Mouse (Mus musculus): ENCODE results near the gene Olfr1028. TPM values are rescaled to one million over a fixed set of nuclear protein-coding genes. Genes with fewer than 3 reads are reported as not detected.

Gene Olfr1028
- total RNA-seq (2014; fragmentation: Nextera tagmentation) (not detected in 2 replicates), total RNA-seq (2017) (not detected in 2 replicates)

DNA sequence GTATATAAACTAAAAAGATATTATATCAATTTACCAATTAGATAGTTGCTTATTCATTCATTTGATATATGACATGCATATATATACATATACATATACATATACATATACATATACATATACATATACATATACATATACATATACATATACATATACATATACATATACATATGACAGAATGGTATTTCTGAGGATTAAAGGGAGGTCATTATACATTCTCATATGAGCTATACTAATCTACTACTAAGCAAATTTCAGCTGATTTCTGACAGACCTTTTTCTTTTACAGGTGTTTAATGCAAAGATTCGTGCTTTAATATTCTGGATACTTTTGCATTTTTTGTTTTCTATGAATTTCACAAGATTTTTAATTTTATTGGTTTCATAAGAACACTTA is at the start of gene Olfr1028:
TSS of gene Olfr1028 (plus strand) at position 301 of the 400 bp plus-strand sequence.
- no peak for ATAC-seq (replicated peaks; ENCODE audit: poor library complexity, severe bottlenecking)

DNA sequence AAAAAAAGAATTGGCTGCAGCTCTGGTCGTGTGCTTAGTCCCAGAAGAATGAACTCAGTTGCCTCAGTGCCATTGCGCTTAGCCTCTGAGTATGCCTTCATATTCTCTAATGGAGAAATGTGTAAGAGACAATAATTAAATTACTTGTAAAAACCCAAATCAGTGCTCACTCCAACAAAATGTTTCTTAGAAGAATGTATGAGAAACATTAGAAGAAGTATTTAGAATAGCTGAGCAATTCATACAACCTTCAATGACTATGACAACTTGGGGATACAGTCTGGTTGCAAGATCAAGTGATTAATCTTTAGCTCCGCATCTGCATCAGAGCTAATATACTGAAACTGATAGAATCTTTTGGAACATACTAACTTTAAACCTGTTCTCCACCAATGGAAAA is 45.3 kb upstream of the Olfr1028 start, which contains the start of gene Olfr1024:
TSS of gene Olfr1024 (minus strand) at position 101 of the 400 bp plus-strand sequence.
- ATAC-seq (replicated peaks; ENCODE audit: poor library complexity, severe bottlenecking): no peak

DNA sequence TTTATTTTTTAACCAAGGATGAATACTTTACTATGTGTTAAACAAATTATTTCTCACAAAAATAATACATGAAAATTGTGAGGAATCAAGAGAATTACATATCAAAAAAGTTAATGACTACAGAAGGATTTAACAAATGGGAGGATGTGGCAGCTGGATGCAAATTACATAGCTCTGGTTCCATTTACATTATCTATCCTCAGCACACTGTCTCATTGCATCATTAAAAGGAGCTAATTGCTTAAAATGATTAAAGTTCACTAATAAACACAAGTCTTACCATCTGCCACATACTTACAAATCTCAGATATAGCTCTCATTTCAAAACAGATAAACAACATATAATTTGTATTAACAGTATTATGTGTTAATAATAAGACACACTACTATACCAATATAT is 37.0 kb upstream of the Olfr1028 start:
- no peak for ATAC-seq (replicated peaks; ENCODE audit: poor library complexity, severe bottlenecking)

- no peak for ATAC-seq (replicated peaks; ENCODE audit: poor library complexity, severe bottlenecking)
These were observed 35.3 kb upstream of the Olfr1028 start, which contains the start of gene Olfr1025-ps1 for GRCm38 (mm10) chr2:85914893-85915292. Gene Olfr1025-ps1 (plus strand): TSS chr2:85915193.

DNA sequence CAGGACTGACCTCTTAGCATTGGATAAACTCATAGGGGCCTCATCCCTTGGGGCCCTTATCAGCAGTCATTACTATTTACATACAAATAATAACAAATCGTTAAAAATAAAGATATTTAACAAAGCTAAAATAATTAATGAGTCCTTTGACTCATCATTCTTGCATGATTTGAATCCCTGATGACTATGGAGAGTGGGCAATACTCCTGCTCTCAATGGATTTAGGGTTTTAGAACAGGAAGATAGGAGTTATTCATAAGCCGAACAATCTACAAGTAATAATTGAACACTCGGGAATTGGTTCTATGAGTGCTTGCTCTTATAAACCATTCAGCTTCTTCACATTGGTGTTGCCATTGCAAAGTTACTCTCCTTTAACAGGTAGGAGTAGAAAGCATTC is 29.0 kb upstream of the Olfr1028 start, which contains the start of gene Olfr1026:
TSS of gene Olfr1026 (plus strand) at position 301 of the 400 bp plus-strand sequence.
- no peak for ATAC-seq (replicated peaks; ENCODE audit: poor library complexity, severe bottlenecking)

GRCm38 (mm10) chr2:85973595-85973994 is 23.4 kb downstream of the Olfr1028 start, which contains the start of gene Olfr1029:
Gene Olfr1029 (plus strand): TSS chr2:85973895.
- no peak for ATAC-seq (replicated peaks; ENCODE audit: poor library complexity, severe bottlenecking)

DNA sequence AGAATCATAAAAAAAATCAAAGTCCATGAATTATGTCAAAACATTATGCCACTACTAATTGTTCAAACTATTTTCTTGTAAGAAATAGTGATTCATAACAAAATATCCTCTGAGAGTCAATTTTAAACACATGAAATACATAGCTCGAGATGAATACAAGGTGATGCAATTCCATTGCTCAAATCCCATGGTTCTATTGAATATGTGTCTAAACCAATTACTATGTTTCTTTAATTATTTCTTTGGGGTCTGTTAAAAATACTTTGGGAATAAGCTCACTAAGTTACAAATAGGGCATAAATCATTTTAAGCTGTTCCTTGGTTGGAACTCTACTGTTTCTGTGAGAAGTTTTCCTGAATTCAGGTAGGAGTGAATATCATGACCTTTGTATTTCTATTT is 28.7 kb downstream of the Olfr1028 start, which contains the start of gene Olfr1030:
TSS of gene Olfr1030 (plus strand) at position 301 of the 400 bp plus-strand sequence.
- ATAC-seq (replicated peaks; ENCODE audit: poor library complexity, severe bottlenecking): no peak

DNA sequence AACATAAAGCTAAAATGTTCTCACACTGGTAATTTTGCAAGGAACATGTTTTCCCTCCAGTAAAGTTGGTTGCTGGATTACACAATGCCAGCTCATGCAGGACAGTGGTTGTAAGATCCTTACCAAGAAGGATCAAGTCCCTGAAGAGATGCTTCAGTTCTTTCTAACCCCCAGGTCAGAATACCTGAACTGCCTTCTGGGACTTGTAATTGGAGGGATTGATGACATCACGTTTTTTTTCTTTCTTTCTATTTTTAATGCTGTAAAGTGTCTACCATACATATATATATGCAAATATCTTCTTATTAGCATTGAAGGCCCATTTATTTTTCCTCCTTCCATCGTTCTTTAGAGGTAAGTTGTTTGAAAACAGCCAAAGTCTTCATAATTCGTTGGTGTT is 39.8 kb downstream of the Olfr1028 start, which contains the start of gene Olfr1031:
TSS of gene Olfr1031 (plus strand) at position 301 of the 400 bp plus-strand sequence.
- no peak for ATAC-seq (replicated peaks; ENCODE audit: poor library complexity, severe bottlenecking)

Other genes starting within 250 kb of the Olfr1028 start
- not detected in 2 replicates for gene Olfr1009, start 235.0 kb upstream of the Olfr1028 start, total RNA-seq (2014; fragmentation: Nextera tagmentation)
- gene Olfr1009, start 235.0 kb upstream of the Olfr1028 start, total RNA-seq (2017): not detected in 2 replicates
- gene Olfr1012, start 187.7 kb upstream of the Olfr1028 start, total RNA-seq (2014; fragmentation: Nextera tagmentation): not detected in 2 replicates
- not detected in 2 replicates for gene Olfr1012, start 187.7 kb upstream of the Olfr1028 start, total RNA-seq (2017)
- gene Olfr1013, start 183.3 kb upstream of the Olfr1028 start, total RNA-seq (2014; fragmentation: Nextera tagmentation): not detected in 2 replicates
- gene Olfr1013, start 183.3 kb upstream of the Olfr1028 start, total RNA-seq (2017): not detected in 2 replicates
- gene Olfr1014, start 177.7 kb upstream of the Olfr1028 start, total RNA-seq (2014; fragmentation: Nextera tagmentation): not detected in 2 replicates
- not detected in 2 replicates for gene Olfr1014, start 177.7 kb upstream of the Olfr1028 start, total RNA-seq (2017)
- gene Olfr1015, start 168.4 kb upstream of the Olfr1028 start, total RNA-seq (2014; fragmentation: Nextera tagmentation): not detected in 2 replicates
- not detected in 2 replicates for gene Olfr1015, start 168.4 kb upstream of the Olfr1028 start, total RNA-seq (2017)
- not detected in 2 replicates for gene Olfr1016, start 147.9 kb upstream of the Olfr1028 start, total RNA-seq (2014; fragmentation: Nextera tagmentation)
- gene Olfr1016, start 147.9 kb upstream of the Olfr1028 start, total RNA-seq (2017): not detected in 2 replicates
- gene Olfr1018, start 132.0 kb upstream of the Olfr1028 start, total RNA-seq (2014; fragmentation: Nextera tagmentation): not detected in 2 replicates
- not detected in 2 replicates for gene Olfr1018, start 132.0 kb upstream of the Olfr1028 start, total RNA-seq (2017)
- gene Olfr1019, start 105.0 kb upstream of the Olfr1028 start, total RNA-seq (2014; fragmentation: Nextera tagmentation): not detected in 2 replicates
- gene Olfr1019, start 105.0 kb upstream of the Olfr1028 start, total RNA-seq (2017): not detected in 2 replicates
- not detected in 2 replicates for gene Olfr1020, start 103.4 kb upstream of the Olfr1028 start, total RNA-seq (2014; fragmentation: Nextera tagmentation)
- gene Olfr1020, start 103.4 kb upstream of the Olfr1028 start, total RNA-seq (2017): not detected in 2 replicates
- not detected in 2 replicates for gene Olfr1022, start 81.8 kb upstream of the Olfr1028 start, total RNA-seq (2014; fragmentation: Nextera tagmentation)
- not detected in 2 replicates for gene Olfr1022, start 81.8 kb upstream of the Olfr1028 start, total RNA-seq (2017)
- not detected in 2 replicates for gene Olfr1023, start 64.8 kb upstream of the Olfr1028 start, total RNA-seq (2014; fragmentation: Nextera tagmentation)
- not detected in 2 replicates for gene Olfr1023, start 64.8 kb upstream of the Olfr1028 start, total RNA-seq (2017)
- not detected in 2 replicates for gene Olfr1024, start 45.4 kb upstream of the Olfr1028 start, total RNA-seq (2014; fragmentation: Nextera tagmentation)
- gene Olfr1024, start 45.4 kb upstream of the Olfr1028 start, total RNA-seq (2017): not detected in 2 replicates
- not detected in 2 replicates for gene Olfr1025-ps1, start 35.2 kb upstream of the Olfr1028 start, total RNA-seq (2014; fragmentation: Nextera tagmentation)
- not detected in 2 replicates for gene Olfr1025-ps1, start 35.2 kb upstream of the Olfr1028 start, total RNA-seq (2017)
- gene Olfr1026, start 28.9 kb upstream of the Olfr1028 start, total RNA-seq (2014; fragmentation: Nextera tagmentation): not detected in 2 replicates
- gene Olfr1026, start 28.9 kb upstream of the Olfr1028 start, total RNA-seq (2017): not detected in 2 replicates
- not detected in 2 replicates for gene Olfr1029, start 23.5 kb downstream of the Olfr1028 start, total RNA-seq (2014; fragmentation: Nextera tagmentation)
- not detected in 2 replicates for gene Olfr1029, start 23.5 kb downstream of the Olfr1028 start, total RNA-seq (2017)
- gene Olfr1030, start 28.8 kb downstream of the Olfr1028 start, total RNA-seq (2014; fragmentation: Nextera tagmentation): not detected in 2 replicates
- gene Olfr1030, start 28.8 kb downstream of the Olfr1028 start, total RNA-seq (2017): not detected in 2 replicates
- not detected in 2 replicates for gene Olfr1031, start 39.9 kb downstream of the Olfr1028 start, total RNA-seq (2014; fragmentation: Nextera tagmentation)
- gene Olfr1031, start 39.9 kb downstream of the Olfr1028 start, total RNA-seq (2017): not detected in 2 replicates
- gene Olfr1032, start 55.1 kb downstream of the Olfr1028 start, total RNA-seq (2014; fragmentation: Nextera tagmentation): not detected in 2 replicates
- not detected in 2 replicates for gene Olfr1032, start 55.1 kb downstream of the Olfr1028 start, total RNA-seq (2017)
- gene Olfr1033, start 70.2 kb downstream of the Olfr1028 start, total RNA-seq (2014; fragmentation: Nextera tagmentation): 0.71 TPM in 1 of 2 replicates, not detected in the other
- not detected in 2 replicates for gene Olfr1033, start 70.2 kb downstream of the Olfr1028 start, total RNA-seq (2017)
- gene Olfr1034, start 95.4 kb downstream of the Olfr1028 start, total RNA-seq (2014; fragmentation: Nextera tagmentation): not detected in 2 replicates
- gene Olfr1034, start 95.4 kb downstream of the Olfr1028 start, total RNA-seq (2017): not detected in 2 replicates
- gene Olfr1036, start 123.6 kb downstream of the Olfr1028 start, total RNA-seq (2014; fragmentation: Nextera tagmentation): not detected in 2 replicates
- gene Olfr1036, start 123.6 kb downstream of the Olfr1028 start, total RNA-seq (2017): not detected in 2 replicates
- gene Olfr1037, start 136.9 kb downstream of the Olfr1028 start, total RNA-seq (2014; fragmentation: Nextera tagmentation): not detected in 2 replicates
- not detected in 2 replicates for gene Olfr1037, start 136.9 kb downstream of the Olfr1028 start, total RNA-seq (2017)
- not detected in 2 replicates for gene Olfr1039, start 185.5 kb downstream of the Olfr1028 start, total RNA-seq (2014; fragmentation: Nextera tagmentation)
- not detected in 2 replicates for gene Olfr1039, start 185.5 kb downstream of the Olfr1028 start, total RNA-seq (2017)
- gene Olfr1040, start 196.3 kb downstream of the Olfr1028 start, total RNA-seq (2014; fragmentation: Nextera tagmentation): not detected in 2 replicates
- gene Olfr1040, start 196.3 kb downstream of the Olfr1028 start, total RNA-seq (2017): not detected in 2 replicates
- not detected in 2 replicates for gene Olfr1042, start 211.4 kb downstream of the Olfr1028 start, total RNA-seq (2014; fragmentation: Nextera tagmentation)
- not detected in 2 replicates for gene Olfr1042, start 211.4 kb downstream of the Olfr1028 start, total RNA-seq (2017)
- not detected in 2 replicates for gene Olfr1043, start 217.1 kb downstream of the Olfr1028 start, total RNA-seq (2014; fragmentation: Nextera tagmentation)
- not detected in 2 replicates for gene Olfr1043, start 217.1 kb downstream of the Olfr1028 start, total RNA-seq (2017)
- gene Olfr1044, start 227.4 kb downstream of the Olfr1028 start, total RNA-seq (2014; fragmentation: Nextera tagmentation): not detected in 2 replicates
- not detected in 2 replicates for gene Olfr1044, start 227.4 kb downstream of the Olfr1028 start, total RNA-seq (2017)
- not detected in 2 replicates for gene Olfr52, start 235.2 kb downstream of the Olfr1028 start, total RNA-seq (2014; fragmentation: Nextera tagmentation)
- not detected in 2 replicates for gene Olfr52, start 235.2 kb downstream of the Olfr1028 start, total RNA-seq (2017)

Data from granulocyte monocyte progenitor cell, adult 5-6 weeks (primary cell).